Mouse (Mus musculus) embryonic fibroblast, embryonic 13.5 days (primary cell): ENCODE measurements around the gene Ubxn11.

Source experiments
- CTCF ChIP-seq: IDR thresholded peaks from 2 replicates; pipeline ENCODE4 v1.5.1; 2011; ENCODE audit warnings: mild to moderate bottlenecking, control low read depth, low read length, moderate library complexity, borderline replicate concordance; ENCODE audit not compliant: insufficient read depth
- POLR2A ChIP-seq: IDR thresholded peaks from 2 replicates; pipeline ENCODE4 v1.6.1; 2011; ENCODE audit warnings: low read depth, mild to moderate bottlenecking, control low read depth, low read length, moderate library complexity

DNA sequence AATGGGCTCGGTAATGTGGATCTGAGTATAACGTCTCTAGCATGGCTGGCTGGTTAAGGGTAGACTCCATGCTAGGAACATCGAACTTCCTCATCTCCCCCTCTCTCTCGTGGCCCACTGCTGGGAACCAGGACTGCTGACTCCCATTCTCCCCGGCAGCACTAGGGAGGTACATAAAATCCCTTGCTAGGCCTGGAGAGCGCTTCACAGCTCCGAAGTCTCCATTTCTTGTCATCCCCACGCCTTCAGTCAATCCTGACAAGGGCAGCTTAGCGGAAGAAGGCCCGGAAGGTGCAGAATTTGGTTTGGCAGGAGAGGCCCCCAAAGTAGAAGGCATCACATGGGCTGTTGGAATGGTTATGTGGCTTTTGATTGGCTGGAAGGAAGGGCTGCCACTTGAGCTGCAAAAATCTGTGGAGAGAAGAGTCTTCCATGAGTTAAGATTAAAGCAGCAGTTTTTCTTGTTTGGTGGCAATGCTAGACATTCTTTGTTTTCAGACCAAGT, 53.6 kb downstream of the Ubxn11 start:
- TF ChIP-seq POLR2A (no peak), CTCF (no peak)
